Mouse (Mus musculus) cerebellum, adult (tissue): ENCODE data around the gene Galnt10.

Experiments
- ATAC-seq: cut with Nextera tagmentation; 2 replicates; pipeline ENCODE4 v1.9.2; 2017; ENCODE audit warnings: mild to moderate bottlenecking, moderate library complexity, mixed read lengths; ENCODE audit not compliant: insufficient number of reproducible peaks, low FRiP score, low TSS enrichment

Galnt10 gene

DNA sequence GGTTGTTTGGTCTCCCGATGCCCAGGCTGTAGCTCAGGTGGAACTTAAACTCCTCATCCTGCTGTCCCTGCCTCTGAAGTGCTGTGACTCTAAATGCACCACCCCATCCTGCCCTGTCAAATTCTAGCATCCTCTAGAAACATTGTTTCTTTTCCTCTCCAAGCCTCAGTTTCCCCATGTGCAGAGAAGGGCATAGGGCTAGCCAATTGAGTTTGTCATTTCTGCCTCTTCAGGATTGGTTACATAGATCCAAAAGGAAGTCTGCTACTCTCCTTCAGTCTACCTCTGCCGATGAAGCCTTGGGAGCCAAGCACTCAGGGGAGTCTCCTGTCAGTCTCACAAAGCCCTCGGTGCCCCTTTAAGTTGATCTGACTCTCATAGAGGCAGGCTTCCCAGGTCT is 190.7 kb downstream of the Galnt10 start:
- ATAC-seq = no peak

DNA sequence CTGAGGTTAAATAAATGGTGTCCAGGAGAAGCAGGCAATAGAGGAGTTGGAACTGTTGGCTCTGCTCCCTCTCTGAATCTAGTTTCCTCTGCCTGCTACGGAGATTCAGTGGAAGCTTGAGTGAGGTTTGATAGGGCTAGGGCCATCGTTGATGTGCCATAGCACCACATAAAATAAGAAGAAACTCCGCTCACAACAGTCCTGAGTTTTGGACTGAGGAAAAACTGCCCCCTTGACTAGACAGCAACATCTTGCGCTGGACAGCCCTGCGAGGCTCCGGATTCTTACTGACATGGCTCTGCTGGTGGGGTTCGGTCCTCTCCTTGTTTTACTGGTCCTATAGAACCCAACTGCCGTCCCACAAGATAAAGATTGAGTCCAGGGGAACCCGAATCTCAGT is 191.2 kb downstream of the Galnt10 start:
- ATAC-seq = no peak
